Mouse (Mus musculus) megakaryocyte, embryonic 14.5 days (primary cell): ENCODE measurements around the gene Cd3e.

ENCODE experiments used
- FLI1 ChIP-seq: IDR thresholded peaks from 2 replicates; pipeline ENCODE4 v1.6.1; 2012; ENCODE audit warnings: low read length, inconsistent platforms, mixed read lengths
- GATA1 ChIP-seq: IDR thresholded peaks from 3 replicates; pipeline ENCODE4 v1.6.1; 2012; ENCODE audit warnings: mixed read lengths, low read length, inconsistent platforms, borderline replicate concordance

GRCm38 (mm10) chr9:45039499-45039898 is 30.1 kb upstream of the Cd3e start, which contains the start of gene Mpzl2:
- TF ChIP-seq FLI1 (no peak), GATA1 (no peak)
